Mouse (Mus musculus) T-helper 17 cell (primary cell): ENCODE measurements around the gene Ttc23.

Experiments used
- in situ Hi-C, 2 experiments: fragments of 300-600 bp; cut with MboI, MseI; formaldehyde crosslinking; loops; 1 replicate in 1 of 2; 2 replicates in 1 of 2; pipeline ENCODE4 v1.15.1; 2025; ENCODE audit warnings: high pct_unique_total_duplicates in 2 of 2

The Ttc23 gene

GRCm38 (mm10) chr7:67791256-67791655 lies 144.0 kb downstream of the Ttc23 start:
- in situ Hi-C loops: no loop called here

- in situ Hi-C loops: no loop called here
Measured at GRCm38 (mm10) chr7:67793449-67793848, 146.2 kb downstream of the Ttc23 start.

- in situ Hi-C loops: no loop called here
Measured at GRCm38 (mm10) chr7:67797065-67797464, 149.9 kb downstream of the Ttc23 start.

- in situ Hi-C loops: no loop called here
Measured at GRCm38 (mm10) chr7:67798476-67798875, 151.3 kb downstream of the Ttc23 start.

GRCm38 (mm10) chr7:67800547-67800946 lies 153.3 kb downstream of the Ttc23 start:
- in situ Hi-C loops: loop anchor here (5.0 kb wide), 3 partner anchors 152 to 547 kb away; partner anchors contain the start of gene Igf1r (in 2 of the 2)

GRCm38 (mm10) chr7:67801022-67801421 lies 153.8 kb downstream of the Ttc23 start:
- in situ Hi-C loops: loop anchor here (5.0 kb wide), 3 partner anchors 151 to 546 kb away; partner anchors contain the start of gene Igf1r (in 2 of the 2)

GRCm38 (mm10) chr7:67803015-67803856 lies 156.0 kb downstream of the Ttc23 start:
- in situ Hi-C loops: loop anchor here (5.0 kb wide), 3 partner anchors 149 to 544 kb away; partner anchors contain the start of gene Igf1r (in 2 of the 2)

GRCm38 (mm10) chr7:67803857-67804215 lies 156.6 kb downstream of the Ttc23 start:
- in situ Hi-C loops: loop anchor here (5.0 kb wide), 3 partner anchors 148 to 543 kb away; partner anchors contain the start of gene Igf1r (in 2 of the 2)
